Mouse (Mus musculus): ENCODE measurements around the gene Tbx6. TPM values are rescaled to one million over a fixed set of nuclear protein-coding genes. Genes with fewer than 3 reads are reported as not detected.
A peak's percentile ranks its signal among the peaks of the same experiment; 100 is the strongest.

The Tbx6 gene
- 0.21 and 0.26 TPM in 2 replicates for polyA plus RNA-seq (2014; fragmentation: Nextera tagmentation; extraction: Ambion mirVana)

GRCm38 (mm10) chr7:126780971-126781635, at the start of gene Tbx6:
TSS of gene Tbx6 (plus strand) at chr7:126781483.
- Histone ChIP-seq H3K36me3 (replicated peaks; ENCODE audit: control insufficient read depth, insufficient read depth) (peaks cover 34% of the 10 kb centered on the region), H3K4me1 (replicated peaks; ENCODE audit: control insufficient read depth, insufficient read depth, low read length) (peaks cover 22% of the 10 kb centered on the region), H3K9me3 (ENCODE audit: control insufficient read depth, low read length) (no peaks in the 10 kb centered on the region), H3K9ac (peak within 1 kb of the TSS; percentile 66), H3K27me3 (ENCODE audit: control insufficient read depth, insufficient read depth, low read length) (no peaks in the 10 kb centered on the region), H3K27ac (peak within 1 kb of the TSS; percentile 76), H3K4me2 (replicated peaks) (peak within 1 kb of the TSS; percentile 99), H3K4me3 (replicated peaks; ENCODE audit: low read length) (peak within 1 kb of the TSS; percentile 40)
- peak; percentile 12; the same call in 1 of the 2 replicates for ATAC-seq (ENCODE audit: low FRiP score)
- 7% methylated on average over 22 of the region's 22 CpGs for WGBS
- no peak for DNase-seq (ENCODE audit: low spot score)

- no peak overlapping the region for H3K4me2 ChIP-seq (replicated peaks)
- no peaks in the 10 kb centered on the region for H3K4me1 ChIP-seq (replicated peaks; ENCODE audit: control insufficient read depth, insufficient read depth, low read length)
- H3K27me3 ChIP-seq (ENCODE audit: control insufficient read depth, insufficient read depth, low read length), result no peaks in the 10 kb centered on the region
- H3K27ac ChIP-seq, result no peak overlapping the region
- H3K9ac ChIP-seq, result no peak overlapping the region
- 75% methylated on average over 8 of the region's 8 CpGs for WGBS
- no peaks in the 10 kb centered on the region for H3K36me3 ChIP-seq (replicated peaks; ENCODE audit: control insufficient read depth, insufficient read depth)
- no peaks in the 10 kb centered on the region for H3K9me3 ChIP-seq (ENCODE audit: control insufficient read depth, low read length)
- no peak overlapping the region for H3K4me3 ChIP-seq (replicated peaks; ENCODE audit: low read length)
- DNase-seq (ENCODE audit: low spot score) (no peak), ATAC-seq (ENCODE audit: low FRiP score) (no peak)
These were observed 45.2 kb upstream of the Tbx6 start for GRCm38 (mm10) chr7:126736122-126736521.

- H3K9ac ChIP-seq, result no peak overlapping the region
- DNase-seq (ENCODE audit: low spot score) (no peak), ATAC-seq (ENCODE audit: low FRiP score) (no peak)
- H3K9me3 ChIP-seq (ENCODE audit: control insufficient read depth, low read length), result no peaks in the 10 kb centered on the region
- no peak overlapping the region for H3K27ac ChIP-seq
- no peaks in the 10 kb centered on the region for H3K4me1 ChIP-seq (replicated peaks; ENCODE audit: control insufficient read depth, insufficient read depth, low read length)
- no peaks in the 10 kb centered on the region for H3K27me3 ChIP-seq (ENCODE audit: control insufficient read depth, insufficient read depth, low read length)
- 82% methylated on average over 17 of the region's 17 CpGs for WGBS
- H3K4me3 ChIP-seq (replicated peaks; ENCODE audit: low read length), result no peak overlapping the region
- H3K4me2 ChIP-seq (replicated peaks), result no peak overlapping the region
- no peaks in the 10 kb centered on the region for H3K36me3 ChIP-seq (replicated peaks; ENCODE audit: control insufficient read depth, insufficient read depth)
These were observed 41.7 kb upstream of the Tbx6 start for GRCm38 (mm10) chr7:126739551-126739950.

GRCm38 (mm10) chr7:126740132-126740735, 41.0 kb upstream of the Tbx6 start:
- Histone ChIP-seq H3K4me3 (replicated peaks; ENCODE audit: low read length) (no peak overlapping the region), H3K9ac (no peak overlapping the region), H3K9me3 (ENCODE audit: control insufficient read depth, low read length) (no peaks in the 10 kb centered on the region), H3K4me2 (replicated peaks) (no peak overlapping the region), H3K27me3 (ENCODE audit: control insufficient read depth, insufficient read depth, low read length) (no peaks in the 10 kb centered on the region), H3K27ac (no peak overlapping the region), H3K4me1 (replicated peaks; ENCODE audit: control insufficient read depth, insufficient read depth, low read length) (no peaks in the 10 kb centered on the region), H3K36me3 (replicated peaks; ENCODE audit: control insufficient read depth, insufficient read depth) (no peaks in the 10 kb centered on the region)
- ATAC-seq (ENCODE audit: low FRiP score) (no peak), DNase-seq (ENCODE audit: low spot score) (no peak)
- 65% methylated on average over 13 of the region's 13 CpGs for WGBS

- no peak for DNase-seq (ENCODE audit: low spot score)
- H3K27me3 ChIP-seq (ENCODE audit: control insufficient read depth, insufficient read depth, low read length), result no peaks in the 10 kb centered on the region
- 85% methylated on average over 5 of the region's 5 CpGs for WGBS
- H3K4me1 ChIP-seq (replicated peaks; ENCODE audit: control insufficient read depth, insufficient read depth, low read length), result no peaks in the 10 kb centered on the region
- no peak overlapping the region for H3K9ac ChIP-seq
- H3K4me2 ChIP-seq (replicated peaks), result no peak overlapping the region
- H3K9me3 ChIP-seq (ENCODE audit: control insufficient read depth, low read length), result no peaks in the 10 kb centered on the region
- H3K4me3 ChIP-seq (replicated peaks; ENCODE audit: low read length), result no peak overlapping the region
- no peak overlapping the region for H3K27ac ChIP-seq
- ATAC-seq (ENCODE audit: low FRiP score), result no peak
- no peaks in the 10 kb centered on the region for H3K36me3 ChIP-seq (replicated peaks; ENCODE audit: control insufficient read depth, insufficient read depth)
These were observed 40.3 kb upstream of the Tbx6 start for GRCm38 (mm10) chr7:126740977-126741376.

- no peak for DNase-seq (ENCODE audit: low spot score)
- no peaks in the 10 kb centered on the region for H3K4me1 ChIP-seq (replicated peaks; ENCODE audit: control insufficient read depth, insufficient read depth, low read length)
- H3K9me3 ChIP-seq (ENCODE audit: control insufficient read depth, low read length), result no peaks in the 10 kb centered on the region
- no peak overlapping the region for H3K9ac ChIP-seq
- H3K27me3 ChIP-seq (ENCODE audit: control insufficient read depth, insufficient read depth, low read length), result no peaks in the 10 kb centered on the region
- H3K27ac ChIP-seq, result no peak overlapping the region
- H3K4me2 ChIP-seq (replicated peaks), result no peak overlapping the region
- 90% methylated on average over 5 of the region's 5 CpGs for WGBS
- H3K36me3 ChIP-seq (replicated peaks; ENCODE audit: control insufficient read depth, insufficient read depth), result no peaks in the 10 kb centered on the region
- ATAC-seq (ENCODE audit: low FRiP score), result no peak
- H3K4me3 ChIP-seq (replicated peaks; ENCODE audit: low read length), result no peak overlapping the region
These were observed 39.8 kb upstream of the Tbx6 start for GRCm38 (mm10) chr7:126741452-126741851.

- Histone ChIP-seq H3K4me1 (replicated peaks; ENCODE audit: control insufficient read depth, insufficient read depth, low read length) (no peaks in the 10 kb centered on the region), H3K36me3 (replicated peaks; ENCODE audit: control insufficient read depth, insufficient read depth) (no peaks in the 10 kb centered on the region), H3K4me2 (replicated peaks) (no peak overlapping the region), H3K27ac (no peak overlapping the region), H3K9ac (no peak overlapping the region), H3K4me3 (replicated peaks; ENCODE audit: low read length) (no peak overlapping the region), H3K27me3 (ENCODE audit: control insufficient read depth, insufficient read depth, low read length) (no peaks in the 10 kb centered on the region), H3K9me3 (ENCODE audit: control insufficient read depth, low read length) (no peaks in the 10 kb centered on the region)
- no peak for DNase-seq (ENCODE audit: low spot score)
- 91% methylated on average over 13 of the region's 13 CpGs for whole genome bisulfite sequencing
- ATAC-seq (ENCODE audit: low FRiP score), result no peak
These were observed 39.3 kb upstream of the Tbx6 start for GRCm38 (mm10) chr7:126741964-126742482.

- Histone ChIP-seq H3K36me3 (replicated peaks; ENCODE audit: control insufficient read depth, insufficient read depth) (no peaks in the 10 kb centered on the region), H3K27ac (no peak overlapping the region), H3K4me1 (replicated peaks; ENCODE audit: control insufficient read depth, insufficient read depth, low read length) (no peaks in the 10 kb centered on the region), H3K4me2 (replicated peaks) (no peak overlapping the region), H3K4me3 (replicated peaks; ENCODE audit: low read length) (no peak overlapping the region), H3K9ac (no peak overlapping the region), H3K9me3 (ENCODE audit: control insufficient read depth, low read length) (no peaks in the 10 kb centered on the region), H3K27me3 (ENCODE audit: control insufficient read depth, insufficient read depth, low read length) (no peaks in the 10 kb centered on the region)
- WGBS, result 92% methylated on average over 12 of the region's 12 CpGs
- ATAC-seq (ENCODE audit: low FRiP score) (no peak), DNase-seq (ENCODE audit: low spot score) (no peak)
These were observed 35.2 kb upstream of the Tbx6 start for GRCm38 (mm10) chr7:126746066-126746465.

GRCm38 (mm10) chr7:126746798-126747197, 34.5 kb upstream of the Tbx6 start:
- DNase-seq (ENCODE audit: low spot score), result no peak
- Histone ChIP-seq H3K9me3 (ENCODE audit: control insufficient read depth, low read length) (no peaks in the 10 kb centered on the region), H3K9ac (no peak overlapping the region), H3K27ac (no peak overlapping the region), H3K4me1 (replicated peaks; ENCODE audit: control insufficient read depth, insufficient read depth, low read length) (no peaks in the 10 kb centered on the region), H3K4me3 (replicated peaks; ENCODE audit: low read length) (no peak overlapping the region), H3K27me3 (ENCODE audit: control insufficient read depth, insufficient read depth, low read length) (no peaks in the 10 kb centered on the region), H3K36me3 (replicated peaks; ENCODE audit: control insufficient read depth, insufficient read depth) (no peaks in the 10 kb centered on the region), H3K4me2 (replicated peaks) (no peak overlapping the region)
- WGBS, result 50% methylated on average over 6 of the region's 6 CpGs
- ATAC-seq (ENCODE audit: low FRiP score), result no peak

All from hindbrain, embryonic 14.5 days (tissue).